Comparison of ENCODE assay signal across 7 mouse cellular contexts in the genomic region with DNA sequence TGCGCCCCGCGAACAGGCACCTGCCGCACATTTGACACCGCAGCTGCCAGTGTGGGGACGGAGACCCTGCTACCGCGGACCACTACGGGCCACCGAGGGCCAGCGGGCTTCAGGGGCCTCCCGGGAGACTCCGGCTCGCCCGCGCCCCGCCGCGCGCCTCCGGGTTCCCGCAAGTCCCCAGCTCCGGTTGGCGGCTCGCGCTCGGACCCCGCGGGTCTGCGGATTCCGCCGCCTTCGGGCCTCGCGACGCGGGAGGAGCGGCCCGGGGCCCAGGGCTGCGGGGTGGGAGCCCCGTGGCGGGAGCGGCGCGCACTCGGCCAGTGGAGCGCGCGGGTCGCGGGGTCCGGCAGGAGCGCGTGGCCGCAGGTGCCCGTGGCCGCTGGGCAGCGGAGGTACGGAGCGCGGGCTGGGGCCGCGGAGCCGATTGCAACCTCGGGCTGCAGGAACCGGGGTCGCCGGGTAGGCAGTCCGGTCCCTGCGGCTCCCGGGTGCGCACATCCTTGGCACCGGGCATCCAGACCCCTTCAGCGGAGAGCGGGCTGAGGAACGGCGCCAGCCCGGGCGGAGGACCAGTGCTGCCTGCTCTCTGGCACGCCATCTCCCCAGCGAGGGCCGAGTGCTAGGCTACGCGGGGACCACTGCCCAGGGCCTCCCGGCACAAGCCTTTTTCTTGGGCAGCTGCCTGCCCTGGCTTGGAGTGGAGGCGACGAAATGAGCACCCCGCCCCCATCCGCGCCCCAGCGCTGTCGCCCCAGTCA. TPM values are rescaled to one million over a fixed set of nuclear protein-coding genes. Genes with fewer than 3 reads are reported as not detected.
DNase-seq lines count a peak whose midpoint lies in the region; ATAC-seq and TF ChIP-seq lines count a peak whose summit lies in the region.

No protein-coding gene starts in this region.

- H3K27me3 ChIP-seq in thymus, adult 2 months (ENCODE audit: control insufficient read depth, insufficient read depth, low read length): peaks cover 8% of the 10 kb centered on the region; the same call in 1 of the 2 replicates
- peaks cover 15% of the 10 kb centered on the region; the same call in 1 of the 2 replicates for H3K27me3 ChIP-seq in stomach, postnatal 0 days (ENCODE audit: control insufficient read depth, insufficient read depth, low read length)

- no peaks in the 10 kb centered on the region for H3K9me3 ChIP-seq in stomach, postnatal 0 days (ENCODE audit: control insufficient read depth, low read length)

- H3K4me1 ChIP-seq in thymus, adult 2 months (replicated peaks; ENCODE audit: control insufficient read depth, insufficient read depth, low read length): peaks cover 11% of the 10 kb centered on the region
- H3K4me1 ChIP-seq in stomach, postnatal 0 days (replicated peaks; ENCODE audit: control insufficient read depth, insufficient read depth): no peaks in the 10 kb centered on the region; the same call in 1 of the 2 replicates

- H3K4me2 ChIP-seq in stomach, postnatal 0 days (replicated peaks; ENCODE audit: low read depth): peak overlapping the region; percentile 89

- no peak for TF ChIP-seq CTCF in thymus, adult 2 months (IDR thresholded peaks at IDR 0.05; ENCODE audit: borderline replicate concordance, control insufficient read depth, extremely low read depth, insufficient read depth, low read length, poor library complexity)
- no peak for TF ChIP-seq CTCF in stomach, postnatal 0 days (IDR thresholded peaks at IDR 0.05; ENCODE audit: low read depth)

- no peaks in the 10 kb centered on the region for H3K36me3 ChIP-seq in thymus, adult 2 months (ENCODE audit: control insufficient read depth, insufficient read depth, low read length)
- H3K36me3 ChIP-seq in stomach, postnatal 0 days (ENCODE audit: control insufficient read depth, insufficient read depth, low read length): no peaks in the 10 kb centered on the region

- TF ChIP-seq EP300 in stomach, postnatal 0 days (optimal IDR thresholded peaks at IDR 0.05): no peak

- 3% methylated on average over 92 of the region's 92 CpGs for WGBS in thymus, adult 2 months
- WGBS in stomach, postnatal 0 days: 1% methylated on average over 71 of the region's 92 CpGs

- H3K4me3 ChIP-seq in thymus, adult 2 months (ENCODE audit: control insufficient read depth, insufficient read depth, low read length): peak overlapping the region; percentile 26
- peak overlapping the region; percentile 51 for H3K4me3 ChIP-seq in stomach, postnatal 0 days (ENCODE audit: low read depth, low read length)

- H3K9ac ChIP-seq in stomach, postnatal 0 days (ENCODE audit: low read length): peak overlapping the region; percentile 27; the same call in 1 of the 2 replicates

- no peak for TF ChIP-seq POLR2A in thymus, adult 2 months (IDR thresholded peaks at IDR 0.05; ENCODE audit: control insufficient read depth, extremely low read depth, insufficient read depth, low read length, poor library complexity)

- H3K27ac ChIP-seq in thymus, adult 2 months (ENCODE audit: control insufficient read depth, insufficient read depth, low read length): no peak overlapping the region
- no peak overlapping the region for H3K27ac ChIP-seq in stomach, postnatal 0 days (replicated peaks)

- DNase-seq in thymus, adult 2 months: no peak
- no peak for DNase-seq in thymus, postnatal 10 days (ENCODE audit: low spot score in 2 of 2)
- DNase-seq in cerebellum, postnatal 10 days: peak; percentile 82 to 86
- peak; percentile 30 for DNase-seq in kidney, postnatal 10 days
- peak; percentile 6 to 26 for DNase-seq in lung, postnatal 4 days
- peak; percentile 21 for DNase-seq in stomach, postnatal 0 days (ENCODE audit: low spot score)

- peak; percentile 15; the same call in 1 of the 2 replicates for ATAC-seq in frontal cortex, adult (ENCODE audit: low TSS enrichment)
- ATAC-seq in stomach, postnatal 0 days (ENCODE audit: low FRiP score, low TSS enrichment): peak; percentile 32; the same call in 1 of the 2 replicates

RNA-seq across cellular contexts. Expression of a gene that starts 0.8 kb away (rescaled TPM):
- polyA plus RNA-seq in thymus, adult 2 months (2012; rRNA removed): 0.04 and 0.05 TPM in 2 replicates
- 0.02 and 0.08 TPM in 2 replicates for polyA plus RNA-seq in stomach, postnatal 0 days (2015; fragmentation: Nextera tagmentation; extraction: Ambion mirVana)

RNA-seq across cellular contexts. Expression of a gene that starts 57.3 kb away (rescaled TPM):
- polyA plus RNA-seq in thymus, adult 2 months (2012; rRNA removed): 1.1 and 1.2 TPM in 2 replicates
- 0.10 and 0.22 TPM in 2 replicates for polyA plus RNA-seq in stomach, postnatal 0 days (2015; fragmentation: Nextera tagmentation; extraction: Ambion mirVana)

Comparison
In these comparisons a context has a peak if more than half of its experiments do, and no peak if none do; other contexts are left out.
1. DNase-seq: peak in cerebellum, postnatal 10 days (2 of 2), kidney, postnatal 10 days (single experiment), lung, postnatal 4 days (2 of 2) and stomach, postnatal 0 days (single experiment); none in thymus, adult 2 months (single experiment) and thymus, postnatal 10 days (0 of 2).